In the genomic region with DNA sequence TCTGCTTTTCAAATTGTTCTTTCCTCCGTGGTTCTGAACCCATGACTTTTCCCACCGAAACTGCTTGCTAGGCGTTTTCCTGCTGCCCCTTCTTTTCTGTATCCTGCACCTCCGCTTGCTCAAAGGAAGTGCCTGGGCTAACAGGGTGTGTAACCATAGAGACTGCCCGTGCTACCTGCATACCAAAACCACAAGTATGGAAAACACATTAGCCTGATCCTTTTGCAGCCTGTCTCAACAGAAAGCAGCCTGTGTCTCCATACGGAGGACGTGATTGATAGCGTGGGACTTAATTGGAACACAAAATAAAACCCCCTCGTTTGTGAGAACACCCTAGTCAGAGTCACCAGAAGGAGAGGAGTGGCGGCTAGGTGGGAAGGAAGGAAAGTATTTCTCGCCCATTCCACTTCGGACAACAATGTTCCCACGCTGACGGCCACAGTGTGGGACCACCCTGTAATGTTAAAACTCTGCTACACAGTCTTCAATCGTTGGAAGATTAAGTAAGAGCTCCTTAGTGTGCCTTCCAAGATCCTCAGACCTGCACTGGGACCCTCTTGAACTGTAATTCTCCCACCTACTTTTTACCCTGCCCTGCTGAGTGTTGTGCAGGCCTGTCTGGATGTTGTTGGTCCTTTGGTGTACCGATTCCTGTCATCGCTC, we compare ENCODE assay signal across 11 mouse cellular contexts. TPM values are rescaled to one million over a fixed set of nuclear protein-coding genes. Genes with fewer than 3 reads are reported as not detected.
DNase-seq lines count a peak whose midpoint lies in the region; ATAC-seq and TF ChIP-seq lines count a peak whose summit lies in the region.
"Had no signal": no experiment of that assay in that cellular context is flagged by ENCODE, and none has a peak within 500 bp of the region (broad histone marks: within the 10 kb centered on the region; RNA-seq: fewer than 3 reads in every experiment).

No protein-coding gene starts in this region.

- peak; percentile 18 for DNase-seq in kidney, adult 18-20 months
- DNase-seq in layer of hippocampus, adult 9-11 months: peak; percentile 57
- peak; percentile 59 for DNase-seq in neural tube, embryonic 11.5 days (ENCODE audit: low spot score)
- DNase-seq in heart, adult 2 months: no peak
- DNase-seq in liver, embryonic 11.5 days (ENCODE audit: low spot score): no peak
- no peak for DNase-seq in heart, postnatal 4 days

- no peak overlapping the region for H3K27ac ChIP-seq in kidney, embryonic 14.5 days (ENCODE audit: low read depth, low read length)
- 0 out of 2 replicates have a peak overlapping the region, but pooled peaks have one; percentile 22 for H3K27ac ChIP-seq in forebrain, embryonic 12.5 days
- H3K27ac ChIP-seq in neural tube, embryonic 11.5 days (ENCODE audit: low read depth, low read length): peak overlapping the region; percentile 83
- no peak overlapping the region for H3K27ac ChIP-seq in heart, adult 2 months
- no peak overlapping the region for H3K27ac ChIP-seq in liver, embryonic 11.5 days (ENCODE audit: low read depth, low read length)
- H3K27ac ChIP-seq: macrophage had no signal

- WGBS in kidney, embryonic 14.5 days: 60% methylated on average over 17 of the region's 17 CpGs
- 43% methylated on average over 17 of the region's 17 CpGs for WGBS in forebrain, embryonic 12.5 days
- WGBS in neural tube, embryonic 11.5 days: 31% methylated on average over 17 of the region's 17 CpGs
- 65% methylated on average over 17 of the region's 17 CpGs for WGBS in heart, adult 2 months
- WGBS in liver, embryonic 11.5 days: 75% methylated on average over 17 of the region's 17 CpGs

- TF ChIP-seq CTCF in heart, adult 2 months (IDR thresholded peaks at IDR 0.05): no peak

- no peaks in the 10 kb centered on the region for H3K36me3 ChIP-seq in kidney, embryonic 14.5 days (ENCODE audit: control insufficient read depth, insufficient read depth, low read length)
- H3K36me3 ChIP-seq in forebrain, embryonic 12.5 days (replicated peaks): no peaks in the 10 kb centered on the region
- H3K36me3 ChIP-seq in neural tube, embryonic 11.5 days (ENCODE audit: control insufficient read depth, insufficient read depth, low read length): no peaks in the 10 kb centered on the region
- H3K36me3 ChIP-seq in heart, adult 2 months (ENCODE audit: control insufficient read depth, insufficient read depth, low read length): no peaks in the 10 kb centered on the region
- no peaks in the 10 kb centered on the region for H3K36me3 ChIP-seq in liver, embryonic 11.5 days (ENCODE audit: control insufficient read depth, insufficient read depth, low read length)

- no peak for TF ChIP-seq EP300 in heart, adult 2 months (IDR thresholded peaks at IDR 0.05; ENCODE audit: insufficient read depth, low read depth, low read length)

- no peak overlapping the region for H3K4me3 ChIP-seq in kidney, embryonic 14.5 days (ENCODE audit: low read length)
- H3K4me3 ChIP-seq in forebrain, embryonic 12.5 days (replicated peaks): no peak overlapping the region
- no peak overlapping the region for H3K4me3 ChIP-seq in neural tube, embryonic 11.5 days (ENCODE audit: low read depth, low read length)
- H3K4me3 ChIP-seq in heart, adult 2 months: no peak overlapping the region
- no peak overlapping the region for H3K4me3 ChIP-seq in liver, embryonic 11.5 days (ENCODE audit: low read depth, low read length)

- ATAC-seq in kidney, embryonic 14.5 days (ENCODE audit: low FRiP score, low TSS enrichment): no peak
- ATAC-seq in forebrain, embryonic 12.5 days (ENCODE audit: low FRiP score): peak; percentile 76; the same call in 1 of the 2 replicates
- peak; percentile 70 for ATAC-seq in neural tube, embryonic 11.5 days (ENCODE audit: insufficient read depth, low FRiP score, low TSS enrichment)
- ATAC-seq in liver, embryonic 11.5 days (replicated peaks; ENCODE audit: low FRiP score): no peak
- ATAC-seq: Patski had no signal

- H3K9me3 ChIP-seq in kidney, embryonic 14.5 days (ENCODE audit: control insufficient read depth, low read length): no peaks in the 10 kb centered on the region
- no peaks in the 10 kb centered on the region for H3K9me3 ChIP-seq in forebrain, embryonic 12.5 days
- no peaks in the 10 kb centered on the region for H3K9me3 ChIP-seq in neural tube, embryonic 11.5 days (ENCODE audit: control insufficient read depth, low read length)
- no peaks in the 10 kb centered on the region for H3K9me3 ChIP-seq in liver, embryonic 11.5 days (ENCODE audit: control insufficient read depth, low read length)

- H3K79me2 ChIP-seq in heart, adult 2 months (replicated peaks; ENCODE audit: control insufficient read depth, insufficient read depth, low read length): no peaks in the 10 kb centered on the region

- no peak for TF ChIP-seq POLR2A in heart, adult 2 months (IDR thresholded peaks at IDR 0.05; ENCODE audit: insufficient read depth, low read depth, low read length)

- H3K27me3 ChIP-seq in kidney, embryonic 14.5 days (ENCODE audit: control insufficient read depth, insufficient read depth, low read length): no peaks in the 10 kb centered on the region
- 0 out of 2 replicates have a peak, but pooled peaks cover 2% of the 10 kb centered on the region for H3K27me3 ChIP-seq in forebrain, embryonic 12.5 days
- no peaks in the 10 kb centered on the region for H3K27me3 ChIP-seq in neural tube, embryonic 11.5 days (ENCODE audit: control insufficient read depth, insufficient read depth, low read length)
- no peaks in the 10 kb centered on the region for H3K27me3 ChIP-seq in heart, adult 2 months (ENCODE audit: control insufficient read depth, insufficient read depth, low read length)
- H3K27me3 ChIP-seq in liver, embryonic 11.5 days (replicated peaks; ENCODE audit: control insufficient read depth, insufficient read depth, low read length): no peaks in the 10 kb centered on the region
- H3K27me3 ChIP-seq: Patski had no signal

- intact Hi-C loops in heart, adult 2 months (cut with DNase I): no loop called here

- no peak overlapping the region for H3K4me2 ChIP-seq in kidney, embryonic 14.5 days (replicated peaks; ENCODE audit: low read depth, low read length)
- H3K4me2 ChIP-seq in forebrain, embryonic 12.5 days: no peak overlapping the region
- H3K4me2 ChIP-seq in neural tube, embryonic 11.5 days (ENCODE audit: low read depth): no peak overlapping the region
- no peak overlapping the region for H3K4me2 ChIP-seq in liver, embryonic 11.5 days

- H3K9ac ChIP-seq in kidney, embryonic 14.5 days (ENCODE audit: low read depth, low read length): no peak overlapping the region
- no peak overlapping the region for H3K9ac ChIP-seq in forebrain, embryonic 12.5 days
- H3K9ac ChIP-seq in neural tube, embryonic 11.5 days (ENCODE audit: low read length): no peak overlapping the region
- no peak overlapping the region for H3K9ac ChIP-seq in heart, adult 2 months (ENCODE audit: low read depth, low read length)
- no peak overlapping the region for H3K9ac ChIP-seq in liver, embryonic 11.5 days (ENCODE audit: low read depth, low read length)

- no peaks in the 10 kb centered on the region for H3K4me1 ChIP-seq in kidney, embryonic 14.5 days (ENCODE audit: control insufficient read depth, insufficient read depth, low read length)
- peaks cover 22% of the 10 kb centered on the region; the same call in 1 of the 2 replicates for H3K4me1 ChIP-seq in forebrain, embryonic 12.5 days
- peaks cover 14% of the 10 kb centered on the region; the same call in 1 of the 2 replicates for H3K4me1 ChIP-seq in neural tube, embryonic 11.5 days (ENCODE audit: control insufficient read depth, insufficient read depth, low read length)
- no peaks in the 10 kb centered on the region for H3K4me1 ChIP-seq in heart, adult 2 months (ENCODE audit: control insufficient read depth, insufficient read depth, low read length)
- H3K4me1 ChIP-seq in liver, embryonic 11.5 days (replicated peaks; ENCODE audit: control insufficient read depth, insufficient read depth, low read length): no peaks in the 10 kb centered on the region

RNA-seq across cellular contexts. Expression of a gene that starts 15.6 kb away (rescaled TPM):
- 9.9 and 16.1 TPM in 2 replicates for polyA plus RNA-seq in kidney, embryonic 14.5 days (2014; fragmentation: Nextera tagmentation; extraction: Ambion mirVana)
- 55.0 and 61.4 TPM in 2 replicates for polyA plus RNA-seq in forebrain, embryonic 12.5 days (2016; fragmentation: Nextera tagmentation; extraction: Ambion mirVana)
- 142 and 166 TPM in 2 replicates for polyA plus RNA-seq in neural tube, embryonic 11.5 days (2014; fragmentation: Nextera tagmentation; extraction: Ambion mirVana)
- total RNA-seq in heart, adult 2 months (2021): not detected
- 0.18 and 0.26 TPM in 2 replicates for polyA plus RNA-seq in heart, adult 2 months (2012; rRNA removed)
- 1.3 and 1.4 TPM in 2 replicates for polyA plus RNA-seq in liver, embryonic 11.5 days (2014; fragmentation: Nextera tagmentation; extraction: Ambion mirVana)
- total RNA-seq in heart, postnatal 4 days (2021): under 1 TPM; 0.29 to 0.74 TPM
- total RNA-seq: liver, adult 2 months had no signal
- polyA plus RNA-seq: liver, adult 2 months; macrophage had no signal

Comparison
In these comparisons a context has a peak if more than half of its experiments do, and no peak if none do; other contexts are left out.
1. DNase-seq: peak in kidney, adult 18-20 months (single experiment), layer of hippocampus, adult 9-11 months (single experiment) and neural tube, embryonic 11.5 days (single experiment); none in heart, adult 2 months (0 of 2), liver, embryonic 11.5 days (single experiment) and heart, postnatal 4 days (single experiment).
2. ATAC-seq: peak in forebrain, embryonic 12.5 days (single experiment) and neural tube, embryonic 11.5 days (single experiment); none in kidney, embryonic 14.5 days (single experiment) and liver, embryonic 11.5 days (single experiment).
3. H3K27ac ChIP-seq: peak in forebrain, embryonic 12.5 days (single experiment) and neural tube, embryonic 11.5 days (single experiment); none in kidney, embryonic 14.5 days (single experiment), heart, adult 2 months (single experiment) and liver, embryonic 11.5 days (single experiment).